Mouse (Mus musculus): ENCODE measurements around the gene Dppa2.

GRCm38 (mm10) chr16:48355716-48356115, 52.0 kb downstream of the Dppa2 start:
- TF ChIP-seq CTCF (IDR thresholded peaks at IDR 0.05; ENCODE audit: low read depth, low read length) (no peak), GATA1 (IDR thresholded peaks at IDR 0.05; ENCODE audit: borderline replicate concordance, low read length) (no peak), GATA2 (IDR thresholded peaks at IDR 0.05; ENCODE audit: borderline replicate concordance, low read depth, low read length) (no peak)

All from G1E (cell line).